Mouse (Mus musculus) limb, embryonic 14.5 days (tissue): Measurements from ENCODE around the gene St8sia2. TPM values are rescaled to one million over a fixed set of nuclear protein-coding genes. Genes with fewer than 3 reads are reported as not detected.

ENCODE experiments used
- ATAC-seq: fragments of 200-750 bp; cut with Nextera tagmentation; 2 replicates; pipeline ENCODE4 v1.8.0; 2017; ENCODE audit warnings: low read depth, moderate number of reproducible peaks, moderate TSS enrichment; ENCODE audit not compliant: low FRiP score
- DNase-seq: peaks from one replicate; pipeline ENCODE4 v3.0.0-alpha.2; 2015; ENCODE audit warnings: low spot score
- H3K27ac ChIP-seq: fragments of 300-500 bp; sonication (generic); replicated peaks from 2 replicates; pipeline ENCODE4 v1.5.1; 2014; ENCODE audit warnings: low read depth, mild to moderate bottlenecking, low read length, moderate library complexity, mixed read lengths
- H3K27me3 ChIP-seq: fragments of 300-500 bp; sonication (generic); 2 replicates; pipeline ENCODE4 v1.6.1; 2014; ENCODE audit warnings: low read length, mixed read lengths; ENCODE audit not compliant: control insufficient read depth, insufficient read depth
- H3K36me3 ChIP-seq: fragments of 300-500 bp; sonication (generic); 2 replicates; pipeline ENCODE4 v1.6.1; 2014; ENCODE audit warnings: mild to moderate bottlenecking, low read length, moderate library complexity, mixed read lengths; ENCODE audit not compliant: control insufficient read depth, insufficient read depth
- H3K4me1 ChIP-seq: fragments of 300-500 bp; sonication (generic); 2 replicates; pipeline ENCODE4 v1.6.1; 2014; ENCODE audit warnings: antibody characterized with exemption, low read length, mixed read lengths; ENCODE audit not compliant: control insufficient read depth, insufficient read depth
- H3K4me2 ChIP-seq: fragments of 300-500 bp; sonication (generic); replicated peaks from 2 replicates; pipeline ENCODE4 v1.6.1; 2014; ENCODE audit warnings: low read depth, mild to moderate bottlenecking, low read length, moderate library complexity; ENCODE audit not compliant: severe bottlenecking
- H3K4me3 ChIP-seq: fragments of 300-500 bp; sonication (generic); replicated peaks from 2 replicates; pipeline ENCODE4 v1.5.1; 2014; ENCODE audit warnings: low read length
- H3K9ac ChIP-seq: fragments of 300-500 bp; sonication (generic); 2 replicates; pipeline ENCODE4 v1.6.1; 2014; ENCODE audit warnings: mild to moderate bottlenecking, low read depth, low read length, moderate library complexity; ENCODE audit not compliant: severe bottlenecking
- H3K9me3 ChIP-seq: fragments of 300-500 bp; sonication (generic); 2 replicates; pipeline ENCODE4 v1.6.1; 2016; ENCODE audit warnings: low read length; ENCODE audit not compliant: control insufficient read depth
- POLR2A ChIP-seq: fragments of 200-500 bp; IDR thresholded peaks from 2 replicates; pipeline ENCODE4 v1.8.0; 2012; ENCODE audit warnings: inconsistent platforms, mild to moderate bottlenecking, moderate library complexity, borderline replicate concordance; ENCODE audit not compliant: insufficient read depth, insufficient read length; ENCODE audit errors: extremely low read depth
- WGBS: fragments of 180-500 bp; shearing (Covaris S2); extraction: QIAGEN DNeasy Blood & Tissue Kit; methylation state at CpG from one replicate; pipeline ENCODE4 v1.1.7; 2014; 5-methylcytosine and 5-hydroxymethylcytosine counted together
- polyA plus RNA-seq, 2 experiments: library from polyadenylated mRNA; depleted of rRNA in 1 of 2; stranded (reverse) in 1 of 2; unstranded in 1 of 2; fragments of >200 nt; fragmentation: Nextera tagmentation in 1 of 2; extraction: Ambion mirVana in 1 of 2; gene quantifications; 2 replicates each; pipeline versions ENCODE4 v1.2.1 to v1.2.3; 2012 to 2014

St8sia2 gene
- polyA plus RNA-seq, 2 experiments: 17.2 to 18.0 TPM

- no peak for TF ChIP-seq POLR2A
- no peaks in the 10 kb centered on the region for H3K36me3 ChIP-seq
- H3K4me2 ChIP-seq: no peak overlapping the region
- H3K9me3 ChIP-seq: no peaks in the 10 kb centered on the region
- WGBS: 81% methylated on average over 5 of the region's 5 CpGs
- no peak for ATAC-seq
- H3K27me3 ChIP-seq: no peaks in the 10 kb centered on the region
- DNase-seq: no peak
- H3K4me1 ChIP-seq: no peaks in the 10 kb centered on the region
- H3K9ac ChIP-seq: no peak overlapping the region
- no peak overlapping the region for H3K4me3 ChIP-seq
- no peak overlapping the region for H3K27ac ChIP-seq
Observed at GRCm38 (mm10) chr7:73891830-73892229, 121.7 kb downstream of the St8sia2 start.

GRCm38 (mm10) chr7:73890891-73891610 is 122.4 kb downstream of the St8sia2 start:
- Histone ChIP-seq H3K27me3 (no peaks in the 10 kb centered on the region), H3K4me3 (no peak overlapping the region), H3K9me3 (no peaks in the 10 kb centered on the region), H3K27ac (no peak overlapping the region), H3K4me1 (no peaks in the 10 kb centered on the region), H3K4me2 (no peak overlapping the region), H3K9ac (no peak overlapping the region), H3K36me3 (no peaks in the 10 kb centered on the region)
- ATAC-seq (no peak), DNase-seq (no peak)
- 84% methylated on average over 9 of the region's 9 CpGs for WGBS
- no peak for TF ChIP-seq POLR2A

GRCm38 (mm10) chr7:73890466-73890865 is 123.0 kb downstream of the St8sia2 start:
- Histone ChIP-seq H3K27me3 (no peaks in the 10 kb centered on the region), H3K9ac (no peak overlapping the region), H3K27ac (no peak overlapping the region), H3K36me3 (no peaks in the 10 kb centered on the region), H3K4me3 (no peak overlapping the region), H3K4me2 (no peak overlapping the region), H3K9me3 (no peaks in the 10 kb centered on the region), H3K4me1 (no peaks in the 10 kb centered on the region)
- 91% methylated on average over 5 of the region's 5 CpGs for whole genome bisulfite sequencing
- no peak for DNase-seq
- no peak for TF ChIP-seq POLR2A
- ATAC-seq: no peak
